Mouse (Mus musculus): ENCODE results near the gene Bcdin3d. TPM values are rescaled to one million over a fixed set of nuclear protein-coding genes. Genes with fewer than 3 reads are reported as not detected.

Bcdin3d gene
- polyA plus RNA-seq, 1 experiment, result 13.2 TPM

GRCm38 (mm10) chr15:99498356-99498755 is 23.8 kb upstream of the Bcdin3d start:
- TF ChIP-seq GATA1 (IDR thresholded peaks at IDR 0.05; ENCODE audit: low read length), result no peak

- TF ChIP-seq GATA1 (IDR thresholded peaks at IDR 0.05; ENCODE audit: low read length), result no peak
Observed at GRCm38 (mm10) chr15:99497527-99498242, 23.2 kb upstream of the Bcdin3d start.

GRCm38 (mm10) chr15:99497061-99497460 is 22.5 kb upstream of the Bcdin3d start:
- TF ChIP-seq GATA1 (IDR thresholded peaks at IDR 0.05; ENCODE audit: low read length), result no peak

GRCm38 (mm10) chr15:99484745-99485144 is 10.2 kb upstream of the Bcdin3d start:
- no peak for TF ChIP-seq GATA1 (IDR thresholded peaks at IDR 0.05; ENCODE audit: low read length)

GRCm38 (mm10) chr15:99475814-99476213 is 1.3 kb upstream of the Bcdin3d start:
- no peak for TF ChIP-seq GATA1 (IDR thresholded peaks at IDR 0.05; ENCODE audit: low read length)

- no peak for TF ChIP-seq GATA1 (IDR thresholded peaks at IDR 0.05; ENCODE audit: low read length)
Observed at GRCm38 (mm10) chr15:99473801-99474575, 542 bp downstream of the Bcdin3d start.

- TF ChIP-seq GATA1 (IDR thresholded peaks at IDR 0.05; ENCODE audit: low read length), result no peak
Observed at GRCm38 (mm10) chr15:99472972-99473371, 1.6 kb downstream of the Bcdin3d start.

- no peak for TF ChIP-seq GATA1 (IDR thresholded peaks at IDR 0.05; ENCODE audit: low read length)
Observed at GRCm38 (mm10) chr15:99471677-99472063, 2.9 kb downstream of the Bcdin3d start.

- no peak for TF ChIP-seq GATA1 (IDR thresholded peaks at IDR 0.05; ENCODE audit: low read length)
Observed at GRCm38 (mm10) chr15:99470971-99471676, 3.4 kb downstream of the Bcdin3d start.

- no peak for TF ChIP-seq GATA1 (IDR thresholded peaks at IDR 0.05; ENCODE audit: low read length)
Observed at GRCm38 (mm10) chr15:99470224-99470761, 4.2 kb downstream of the Bcdin3d start.

GRCm38 (mm10) chr15:99469736-99470135 is 4.8 kb downstream of the Bcdin3d start:
- no peak for TF ChIP-seq GATA1 (IDR thresholded peaks at IDR 0.05; ENCODE audit: low read length)

- TF ChIP-seq GATA1 (IDR thresholded peaks at IDR 0.05; ENCODE audit: low read length), result no peak
Observed at GRCm38 (mm10) chr15:99469067-99469466, 5.5 kb downstream of the Bcdin3d start.

GRCm38 (mm10) chr15:99463194-99463593 is 11.3 kb downstream of the Bcdin3d start:
- TF ChIP-seq GATA1 (IDR thresholded peaks at IDR 0.05; ENCODE audit: low read length), result no peak

- no peak for TF ChIP-seq GATA1 (IDR thresholded peaks at IDR 0.05; ENCODE audit: low read length)
Observed at GRCm38 (mm10) chr15:99457606-99458401, 16.7 kb downstream of the Bcdin3d start, which contains the start of gene Nckap5l. Gene Nckap5l (minus strand): TSS chr15:99457748.

Measured in G1E-ER4 (cell line).